Mouse (Mus musculus): Measurements from ENCODE around the gene Gm30083.

Gm30083 gene

DNA sequence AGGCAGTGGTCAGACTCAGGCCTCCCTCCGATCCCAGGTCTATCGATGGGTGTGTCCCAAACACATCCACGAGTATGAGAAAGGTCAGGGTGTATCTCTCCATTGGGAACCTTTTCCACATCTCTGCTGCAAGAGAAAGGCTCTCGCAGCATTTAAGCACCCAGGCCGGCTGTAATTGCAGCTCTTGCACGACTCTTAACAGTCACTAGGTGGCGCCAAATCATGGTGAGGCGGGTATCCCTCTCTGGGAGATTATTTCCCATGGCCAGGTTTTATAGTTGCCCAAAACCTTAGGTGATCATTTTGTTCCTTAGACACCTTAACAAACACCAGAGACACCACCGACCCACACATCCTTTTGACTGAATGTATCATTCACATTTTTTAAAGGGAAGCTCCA, 55.6 kb downstream of the Gm30083 start:
- DNase-seq (ENCODE audit: low spot score in 2 of 2) = no peak

DNA sequence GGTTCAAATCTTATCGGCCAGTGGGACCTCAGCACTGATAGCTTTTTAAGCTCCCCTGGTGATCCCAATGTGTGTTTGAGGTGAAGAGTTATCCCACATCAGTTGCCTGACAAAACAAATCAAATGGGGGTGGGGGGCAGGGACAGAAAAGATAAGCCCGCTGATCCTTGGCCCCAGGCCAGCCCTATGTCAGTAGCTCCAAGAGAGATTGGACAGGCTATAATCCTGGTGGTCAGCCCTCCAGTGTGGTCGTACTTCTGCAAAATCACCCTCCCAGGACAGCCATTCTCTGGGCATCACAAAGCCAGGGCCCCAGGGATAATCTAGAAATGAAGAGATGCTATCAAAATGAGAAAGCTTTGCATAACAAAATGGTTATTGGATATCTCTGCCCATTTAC, 56.1 kb downstream of the Gm30083 start:
- no peak for DNase-seq (ENCODE audit: low spot score in 2 of 2)

DNA sequence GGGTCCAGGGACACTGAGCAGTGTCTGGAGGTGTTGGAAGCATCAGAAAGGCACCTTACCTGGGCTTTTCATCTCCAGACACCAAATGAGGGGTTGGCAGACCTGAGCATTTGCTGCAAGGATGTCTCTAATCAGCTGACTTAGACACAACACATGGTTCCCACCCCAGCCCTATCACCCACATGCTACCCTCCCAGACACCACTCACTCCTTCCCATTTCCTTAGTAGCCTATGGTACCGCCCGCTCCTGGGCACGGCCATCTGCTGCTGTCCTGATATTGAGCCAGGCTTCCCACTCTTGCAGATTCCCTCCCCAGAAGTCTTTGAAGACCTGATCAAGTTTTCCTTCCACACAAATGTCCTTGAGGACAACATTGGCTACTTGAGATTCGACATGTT, 56.8 kb downstream of the Gm30083 start:
- DNase-seq (ENCODE audit: low spot score in 2 of 2) = no peak

DNA sequence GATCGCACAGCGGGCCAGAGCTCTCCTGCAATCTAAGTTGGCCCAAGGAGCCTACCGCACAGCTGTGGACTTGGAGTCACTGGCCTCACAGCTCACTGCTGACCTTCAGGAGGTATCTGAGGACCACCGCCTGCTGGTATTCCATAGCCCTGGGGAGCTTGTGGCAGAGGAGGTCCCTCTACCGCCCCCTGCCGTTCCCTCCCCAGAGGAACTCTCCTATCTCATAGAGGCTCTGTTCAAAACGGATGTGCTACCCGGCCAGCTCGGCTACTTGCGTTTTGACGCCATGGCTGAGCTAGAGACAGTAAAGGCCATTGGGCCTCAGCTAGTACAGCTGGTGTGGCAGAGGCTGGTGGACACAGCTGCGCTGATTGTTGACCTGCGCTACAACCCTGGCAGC, 58.9 kb downstream of the Gm30083 start:
- DNase-seq (ENCODE audit: low spot score in 2 of 2) = no peak

DNA sequence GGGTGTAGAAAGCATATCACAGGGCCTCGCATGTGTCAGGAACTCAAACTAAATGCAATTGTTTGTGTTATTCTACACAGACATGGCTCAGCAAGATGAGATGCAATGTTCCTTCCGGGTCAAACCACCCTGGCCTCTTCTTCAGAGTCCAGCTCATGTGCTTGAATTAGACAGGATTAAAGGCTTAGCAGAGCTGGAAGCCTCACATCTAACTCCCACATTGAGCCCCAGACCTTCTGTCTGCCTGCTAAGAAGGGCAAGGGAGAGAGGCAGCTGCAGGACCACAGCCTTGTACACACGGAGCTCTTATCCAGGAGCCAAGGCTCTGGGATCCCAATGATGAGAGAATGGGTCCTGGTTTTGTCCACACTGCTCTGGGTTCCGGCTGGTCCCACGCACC, 61.2 kb downstream of the Gm30083 start, which contains the start of gene Rbp3:
Rbp3 (plus strand) TSS at position 243 of the 400 bp plus-strand sequence.
- no peak for DNase-seq (ENCODE audit: low spot score in 2 of 2)

DNA sequence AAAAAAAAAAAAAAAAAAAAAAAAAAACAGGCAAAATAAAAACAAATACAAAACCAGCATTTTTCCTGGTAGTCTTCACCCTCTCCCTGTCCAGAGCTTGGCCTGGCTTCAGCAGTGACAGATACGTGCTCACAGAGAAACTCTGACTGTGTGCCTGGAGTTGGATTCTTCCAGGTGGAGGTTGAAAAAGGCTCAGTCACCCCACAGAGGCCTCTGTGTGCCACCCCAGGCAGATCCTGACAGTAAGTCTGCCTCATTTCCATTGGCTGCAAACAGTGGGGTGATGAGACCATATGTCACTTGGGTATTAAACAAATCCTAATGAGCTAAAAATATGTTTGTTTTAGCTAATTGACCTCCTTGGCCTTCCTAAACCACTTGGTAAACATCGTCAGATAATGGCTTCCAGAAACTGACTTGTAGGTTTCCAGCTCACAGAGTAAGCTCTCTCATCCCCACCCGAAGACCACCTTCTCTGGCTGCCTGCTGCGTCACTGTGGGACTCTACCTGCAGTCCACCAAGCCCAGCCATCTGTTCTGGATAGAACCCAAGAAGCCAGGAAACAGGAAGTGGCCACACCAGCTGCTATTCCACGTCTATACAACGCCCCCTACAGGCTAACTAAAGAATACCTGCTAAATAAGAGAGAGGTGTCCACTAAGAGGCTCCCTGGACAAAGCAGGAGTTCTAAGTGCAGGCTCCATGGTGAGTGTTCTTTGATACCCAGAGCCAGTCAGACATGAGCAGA, 62.6 kb downstream of the Gm30083 start:
- DNase-seq (ENCODE audit: low spot score in 2 of 2) = no peak

DNA sequence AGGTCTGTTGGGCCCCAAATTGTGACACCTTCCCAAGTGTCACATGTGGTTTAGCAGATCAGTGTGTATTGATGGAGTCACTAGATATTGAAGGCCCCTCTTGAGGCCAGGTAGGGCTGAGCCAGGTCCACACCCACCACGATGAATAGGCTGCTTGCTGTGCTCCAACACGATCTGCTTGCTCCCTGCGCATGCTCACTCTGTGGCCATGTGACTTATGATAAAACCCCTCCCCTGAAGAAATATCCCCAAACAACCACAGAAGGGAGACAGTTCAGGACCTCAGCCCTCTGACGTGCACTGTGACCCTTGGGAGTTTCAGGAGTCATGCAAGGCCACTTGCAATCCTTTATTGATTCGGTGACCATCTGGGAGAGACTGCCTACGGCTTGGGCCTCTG, 68.9 kb downstream of the Gm30083 start:
- DNase-seq (ENCODE audit: low spot score in 2 of 2) = no peak

DNA sequence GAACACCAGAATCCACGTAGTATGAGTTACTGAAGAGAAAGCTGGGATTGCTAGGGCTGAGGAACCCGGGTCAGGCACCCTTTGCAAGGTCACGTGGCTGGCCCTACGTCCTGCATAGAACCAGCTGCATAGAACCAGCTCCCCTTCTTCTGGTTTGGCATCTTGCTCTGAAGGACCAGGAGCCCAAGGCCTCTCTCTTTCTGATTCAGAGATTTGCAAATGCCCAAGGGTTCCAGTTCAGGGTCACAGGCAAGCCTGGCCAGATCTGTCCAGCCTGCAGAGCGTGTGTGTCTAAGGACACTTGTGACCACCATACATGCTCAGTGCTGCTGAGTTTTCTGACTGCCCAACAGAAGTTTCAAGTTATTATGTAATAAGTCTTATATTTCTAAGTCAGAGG, 72.8 kb downstream of the Gm30083 start:
- DNase-seq (ENCODE audit: low spot score in 2 of 2) = no peak

DNA sequence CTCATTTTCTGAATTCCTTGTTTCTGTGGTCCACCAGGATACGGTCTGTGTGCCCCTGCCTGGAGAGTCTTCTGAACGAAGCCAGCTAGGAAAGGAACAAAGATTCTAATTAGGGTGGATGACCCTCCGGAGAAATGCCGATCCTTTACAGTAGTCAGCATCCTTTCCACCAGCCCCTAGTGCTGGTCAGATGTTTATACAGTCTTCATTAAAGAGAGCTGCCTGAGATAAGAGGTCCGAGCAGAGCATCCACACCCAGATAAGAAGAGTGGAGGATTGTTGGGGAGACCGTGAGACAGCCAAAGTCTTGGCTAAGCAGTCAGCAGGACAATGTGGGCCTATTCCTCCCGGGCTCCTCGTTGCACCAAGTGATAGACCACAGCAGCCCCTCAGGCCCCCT, 74.2 kb downstream of the Gm30083 start, which contains the start of gene Gdf2:
Gdf2 (plus strand) TSS at position 301 of the 400 bp plus-strand sequence.
- DNase-seq (ENCODE audit: low spot score in 2 of 2) = no peak

DNA sequence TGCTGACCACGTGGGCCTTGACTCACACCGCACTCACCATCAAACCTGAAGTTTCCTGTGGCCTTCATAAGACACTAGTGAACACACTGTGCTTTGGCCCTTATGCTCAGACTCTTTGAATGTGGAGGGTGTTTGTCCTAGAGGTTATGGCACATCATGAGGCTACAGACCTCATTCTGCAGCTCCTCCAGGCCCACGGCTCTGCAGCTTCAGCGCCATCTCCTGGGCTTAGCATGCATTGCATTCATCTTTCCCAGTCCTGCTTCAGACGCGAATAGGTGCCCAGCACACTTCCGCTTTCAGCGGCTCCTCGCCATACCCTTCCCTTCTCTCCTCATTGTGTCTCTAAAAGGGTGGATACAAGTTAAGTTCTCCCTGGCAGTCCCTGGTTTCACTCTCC, 75.9 kb downstream of the Gm30083 start:
- no peak for DNase-seq (ENCODE audit: low spot score in 2 of 2)

All from urinary bladder, postnatal 4 days (tissue).